Mouse (Mus musculus): Measurements from ENCODE around the gene Caskin2. TPM values are rescaled to one million over a fixed set of nuclear protein-coding genes. Genes with fewer than 3 reads are reported as not detected.
"Not testable (repeated sequence)": the region's sequence is repeated elsewhere in the genome, so short reads cannot be mapped to it uniquely, and the experiment has no call there.

The Caskin2 gene
- 3.7 and 5.0 TPM in 2 replicates for total RNA-seq (2017)

GRCm38 (mm10) chr11:115813507-115814296, at the start of gene Caskin2:
Gene Caskin2, minus strand, starts transcription at chr11:115813639.
- ATAC-seq (replicated peaks in 1 of 2; ENCODE audit: insufficient read depth in 1 of 2, low FRiP score in 2 of 2, low TSS enrichment in 1 of 2, low read depth in 1 of 2, poor library complexity in 2 of 2, severe bottlenecking in 2 of 2): peak; percentile 86 to 89

- peak; percentile 77 to 81 for ATAC-seq (replicated peaks in 1 of 2; ENCODE audit: insufficient read depth in 1 of 2, low FRiP score in 2 of 2, low TSS enrichment in 1 of 2, low read depth in 1 of 2, poor library complexity in 2 of 2, severe bottlenecking in 2 of 2)
Observed at GRCm38 (mm10) chr11:115859143-115859945, 45.9 kb upstream of the Caskin2 start.

- ATAC-seq (replicated peaks in 1 of 2; ENCODE audit: insufficient read depth in 1 of 2, low FRiP score in 2 of 2, low TSS enrichment in 1 of 2, low read depth in 1 of 2, poor library complexity in 2 of 2, severe bottlenecking in 2 of 2): peak in 1 of 2 experiments; percentile 20; a peak in 1 of 4 replicates
Observed at GRCm38 (mm10) chr11:115858354-115858753, 44.9 kb upstream of the Caskin2 start, which contains the start of gene Myo15b. Gene Myo15b, plus strand, starts transcription at chr11:115858406.

- no peak for ATAC-seq (replicated peaks in 1 of 2; ENCODE audit: insufficient read depth in 1 of 2, low FRiP score in 2 of 2, low TSS enrichment in 1 of 2, low read depth in 1 of 2, poor library complexity in 2 of 2, severe bottlenecking in 2 of 2)
Observed at GRCm38 (mm10) chr11:115857936-115858335, 44.5 kb upstream of the Caskin2 start.

DNA sequence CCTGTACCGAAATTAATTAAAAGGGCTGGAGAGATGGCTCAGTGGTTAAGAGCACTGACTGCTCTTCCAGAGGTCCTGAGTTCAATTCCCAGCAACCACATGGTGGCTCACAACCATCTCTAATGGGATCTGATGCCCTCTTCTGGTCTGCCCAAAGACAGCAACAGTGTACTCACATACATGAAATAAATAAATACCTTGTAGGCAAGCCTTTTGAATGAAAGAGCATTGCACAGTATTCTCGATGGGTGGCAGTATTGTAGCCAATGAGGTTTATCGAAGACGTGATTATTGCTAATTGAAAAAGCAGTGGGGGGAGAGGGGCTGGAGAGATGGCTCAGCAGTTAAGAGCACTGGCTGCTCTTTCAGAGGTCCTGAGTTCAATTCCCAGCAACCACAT, 43.7 kb upstream of the Caskin2 start:
- not testable (repeated sequence) for ATAC-seq (replicated peaks in 1 of 2; ENCODE audit: insufficient read depth in 1 of 2, low FRiP score in 2 of 2, low TSS enrichment in 1 of 2, low read depth in 1 of 2, poor library complexity in 2 of 2, severe bottlenecking in 2 of 2)

- ATAC-seq (replicated peaks in 1 of 2; ENCODE audit: insufficient read depth in 1 of 2, low FRiP score in 2 of 2, low TSS enrichment in 1 of 2, low read depth in 1 of 2, poor library complexity in 2 of 2, severe bottlenecking in 2 of 2): no peak
Observed at GRCm38 (mm10) chr11:115854674-115855073, 41.2 kb upstream of the Caskin2 start.

GRCm38 (mm10) chr11:115845819-115846218, 32.4 kb upstream of the Caskin2 start:
- no peak for ATAC-seq (replicated peaks in 1 of 2; ENCODE audit: insufficient read depth in 1 of 2, low FRiP score in 2 of 2, low TSS enrichment in 1 of 2, low read depth in 1 of 2, poor library complexity in 2 of 2, severe bottlenecking in 2 of 2)

DNA sequence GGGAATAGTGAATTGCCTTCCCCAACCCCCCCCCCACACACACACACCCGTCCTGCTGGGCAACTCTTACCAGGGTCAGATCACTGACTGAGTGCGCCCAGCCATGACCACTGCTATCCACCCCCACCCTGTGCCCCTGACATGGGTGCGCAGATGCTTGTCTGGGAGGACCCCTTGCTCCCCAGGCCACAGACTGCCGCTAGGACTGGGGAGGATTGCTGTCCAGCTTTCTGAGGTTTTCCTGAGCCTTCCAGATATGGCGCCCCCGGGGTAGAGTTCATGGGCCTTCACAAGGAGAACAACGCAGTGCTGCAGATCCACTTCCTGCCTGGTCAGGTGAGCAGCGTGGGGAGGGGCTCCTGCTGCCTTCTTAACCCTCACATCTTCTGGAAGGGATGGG, 30.8 kb upstream of the Caskin2 start:
- ATAC-seq (replicated peaks in 1 of 2; ENCODE audit: insufficient read depth in 1 of 2, low FRiP score in 2 of 2, low TSS enrichment in 1 of 2, low read depth in 1 of 2, poor library complexity in 2 of 2, severe bottlenecking in 2 of 2): no peak

DNA sequence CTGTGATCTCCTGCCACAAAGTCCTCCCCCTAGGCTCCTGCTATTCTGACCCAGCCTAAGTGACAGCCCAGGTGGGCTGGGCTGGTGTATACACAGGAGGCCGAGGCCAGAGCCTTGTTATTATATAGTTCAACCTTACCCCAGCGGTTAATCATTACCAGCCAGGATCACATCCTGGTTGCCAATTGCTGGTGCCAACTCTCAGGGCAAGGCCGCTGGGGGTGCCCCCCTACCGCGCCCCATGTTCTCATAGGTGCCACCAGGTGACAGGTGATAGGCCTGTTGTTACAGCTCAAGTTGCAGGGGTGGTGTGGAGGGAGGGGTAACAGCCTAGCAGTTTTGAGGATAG, 30.4 kb upstream of the Caskin2 start:
- no peak for ATAC-seq (replicated peaks in 1 of 2; ENCODE audit: insufficient read depth in 1 of 2, low FRiP score in 2 of 2, low TSS enrichment in 1 of 2, low read depth in 1 of 2, poor library complexity in 2 of 2, severe bottlenecking in 2 of 2)

DNA sequence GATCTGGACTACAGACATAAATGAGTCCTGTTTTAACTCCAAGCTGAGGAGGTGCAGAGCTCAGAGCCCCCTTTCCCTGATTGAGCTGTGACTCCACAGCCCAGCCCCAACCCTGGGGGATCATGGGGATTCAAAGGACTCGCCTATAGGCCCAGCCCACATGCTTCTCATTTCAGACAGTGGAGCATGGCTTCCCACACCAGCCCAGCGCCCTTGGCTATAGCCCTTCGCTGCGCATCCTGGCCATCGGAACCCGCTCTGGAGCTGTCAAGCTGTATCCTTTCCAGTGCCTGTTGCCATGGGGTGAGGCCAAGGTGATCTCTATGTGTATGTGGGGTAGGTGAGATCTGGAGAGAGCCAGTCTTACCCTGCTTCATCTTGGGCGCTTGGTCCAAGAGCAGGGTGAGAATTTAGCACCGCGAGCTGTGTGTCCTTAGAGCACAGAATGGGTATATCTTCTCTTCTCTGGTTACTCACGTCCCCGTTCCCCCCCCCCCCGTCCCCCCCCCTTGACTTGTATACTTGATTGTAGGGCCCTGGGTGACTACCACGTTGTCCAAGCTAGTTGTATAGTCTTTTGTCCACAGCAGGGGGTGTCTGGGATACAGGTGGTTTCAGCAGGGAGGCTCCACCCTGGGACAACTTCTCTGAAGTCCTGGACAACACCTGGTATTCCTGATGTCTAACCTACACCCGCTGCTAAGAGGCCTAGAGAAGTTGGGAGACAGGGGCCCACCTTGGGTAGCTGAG, 29.9 kb upstream of the Caskin2 start:
- ATAC-seq (replicated peaks in 1 of 2; ENCODE audit: insufficient read depth in 1 of 2, low FRiP score in 2 of 2, low TSS enrichment in 1 of 2, low read depth in 1 of 2, poor library complexity in 2 of 2, severe bottlenecking in 2 of 2): no peak

DNA sequence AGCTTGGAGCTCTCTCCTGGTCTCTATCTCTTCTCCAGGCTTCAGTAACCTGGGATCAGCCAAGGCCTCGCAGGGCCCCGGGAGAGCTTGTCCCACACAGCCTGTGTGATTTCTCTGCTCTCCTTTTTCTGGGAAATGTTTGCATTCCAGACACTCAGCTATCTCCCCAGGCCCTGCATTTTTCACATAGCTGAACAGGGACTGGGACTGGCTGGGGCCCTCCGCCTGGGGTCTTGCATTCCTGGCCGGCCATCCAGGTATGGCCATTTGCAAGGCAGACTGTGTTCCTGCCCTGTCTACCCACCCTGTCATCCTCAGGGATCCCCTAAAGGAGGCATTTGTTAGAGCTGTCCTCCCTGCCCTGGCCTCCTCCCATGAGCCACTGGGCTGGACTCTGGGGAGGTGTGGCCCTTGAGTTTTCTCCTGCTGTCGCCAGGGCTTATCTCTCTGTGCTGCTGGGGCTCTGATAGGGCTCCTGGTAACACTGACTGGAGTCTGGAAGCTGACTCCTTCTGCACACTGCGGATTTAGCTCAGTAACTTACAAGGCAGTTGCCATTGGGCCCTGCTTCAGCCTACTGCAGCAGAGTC, 28.6 kb upstream of the Caskin2 start:
- peak; percentile 29 to 44; a peak in 3 of 4 replicates for ATAC-seq (replicated peaks in 1 of 2; ENCODE audit: insufficient read depth in 1 of 2, low FRiP score in 2 of 2, low TSS enrichment in 1 of 2, low read depth in 1 of 2, poor library complexity in 2 of 2, severe bottlenecking in 2 of 2)

GRCm38 (mm10) chr11:115841044-115841443, 27.6 kb upstream of the Caskin2 start:
- no peak for ATAC-seq (replicated peaks in 1 of 2; ENCODE audit: insufficient read depth in 1 of 2, low FRiP score in 2 of 2, low TSS enrichment in 1 of 2, low read depth in 1 of 2, poor library complexity in 2 of 2, severe bottlenecking in 2 of 2)

DNA sequence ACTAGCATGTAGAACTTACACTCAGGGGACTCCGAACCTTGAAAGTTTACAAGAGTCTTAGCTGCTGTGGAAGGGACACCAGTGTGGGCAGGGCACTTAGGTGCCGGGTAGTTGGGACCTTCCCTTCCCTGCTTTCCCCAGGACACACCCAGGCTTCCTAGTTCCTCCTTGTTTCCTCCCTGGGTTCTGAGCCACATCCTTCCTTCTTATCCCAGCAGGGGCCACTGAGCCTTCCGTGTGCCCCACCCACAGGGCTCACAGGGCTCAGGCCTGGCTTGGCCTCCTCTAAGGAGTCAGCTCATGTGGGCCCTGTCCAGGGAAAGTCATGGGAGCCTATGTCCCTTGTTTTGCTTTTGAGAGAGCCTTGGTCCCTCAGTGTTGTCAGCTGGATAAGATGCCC, 26.3 kb upstream of the Caskin2 start:
- ATAC-seq (replicated peaks in 1 of 2; ENCODE audit: insufficient read depth in 1 of 2, low FRiP score in 2 of 2, low TSS enrichment in 1 of 2, low read depth in 1 of 2, poor library complexity in 2 of 2, severe bottlenecking in 2 of 2): no peak

- ATAC-seq (replicated peaks in 1 of 2; ENCODE audit: insufficient read depth in 1 of 2, low FRiP score in 2 of 2, low TSS enrichment in 1 of 2, low read depth in 1 of 2, poor library complexity in 2 of 2, severe bottlenecking in 2 of 2): peak in 1 of 2 experiments; percentile 29; a peak in 1 of 4 replicates
Observed at GRCm38 (mm10) chr11:115838895-115839311, 25.5 kb upstream of the Caskin2 start.

GRCm38 (mm10) chr11:115837606-115838345, 24.3 kb upstream of the Caskin2 start:
- ATAC-seq (replicated peaks in 1 of 2; ENCODE audit: insufficient read depth in 1 of 2, low FRiP score in 2 of 2, low TSS enrichment in 1 of 2, low read depth in 1 of 2, poor library complexity in 2 of 2, severe bottlenecking in 2 of 2): no peak

DNA sequence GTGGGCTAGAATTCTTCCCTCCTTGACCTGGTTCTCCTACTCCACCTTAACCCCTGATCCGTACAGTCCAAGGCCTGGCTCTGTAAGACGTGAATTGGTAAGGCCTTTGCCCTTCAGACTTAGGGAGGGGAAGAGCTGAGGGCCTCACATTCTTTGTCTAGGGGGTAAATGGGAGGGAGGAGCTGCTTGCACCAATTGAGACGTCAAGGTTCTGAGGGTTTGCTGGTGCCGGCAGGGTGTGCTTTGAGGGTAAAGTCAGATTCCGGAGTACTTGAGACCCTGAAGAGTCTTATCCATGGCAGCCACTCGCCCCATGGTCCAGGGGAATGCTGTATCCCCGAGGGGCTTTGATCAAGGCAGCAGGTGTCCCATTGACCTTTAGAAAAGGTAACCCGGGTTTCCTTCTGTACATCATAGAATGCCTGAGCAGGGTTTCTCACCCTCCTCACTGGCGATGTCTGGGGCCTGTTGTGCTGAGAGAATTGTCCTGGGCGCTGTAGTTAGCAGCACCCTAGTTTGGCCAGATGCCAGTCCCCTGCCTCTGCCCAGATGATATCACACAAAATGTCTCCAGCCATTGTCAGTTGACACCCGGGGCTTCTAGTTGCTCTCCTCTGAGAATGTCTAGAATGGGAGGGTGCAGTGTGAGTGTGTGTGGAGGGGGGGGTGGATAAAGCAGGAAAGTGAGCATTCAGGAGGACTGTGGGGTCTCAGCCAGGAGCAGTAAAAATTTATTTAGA, 23.4 kb upstream of the Caskin2 start:
- ATAC-seq (replicated peaks in 1 of 2; ENCODE audit: insufficient read depth in 1 of 2, low FRiP score in 2 of 2, low TSS enrichment in 1 of 2, low read depth in 1 of 2, poor library complexity in 2 of 2, severe bottlenecking in 2 of 2): no peak
